Mouse (Mus musculus): ENCODE data around the gene Mcrip1. TPM values are rescaled to one million over a fixed set of nuclear protein-coding genes. Genes with fewer than 3 reads are reported as not detected.
A peak's percentile ranks its signal among the peaks of the same experiment; 100 is the strongest.

The Mcrip1 gene
- total and polyA plus RNA-seq, 2 experiments from 2014 or later: 103 to 261 TPM

GRCm38 (mm10) chr11:120550810-120551440 is 1.4 kb upstream of the Mcrip1 start, which contains the start of gene Ppp1r27:
Gene Ppp1r27 (minus strand): TSS chr11:120551132.
- 96% methylated on average over 28 of the region's 28 CpGs for WGBS
- TF ChIP-seq CTCF (IDR thresholded peaks at IDR 0.05; ENCODE audit: low read depth): no peak
- H3K4me1 ChIP-seq (ENCODE audit: insufficient read depth): peaks cover 13% of the 10 kb centered on the region
- H3K36me3 ChIP-seq (ENCODE audit: insufficient read depth): peaks cover 4% of the 10 kb centered on the region; the same call in 1 of the 2 replicates
- peak within 1 kb of the TSS; percentile 90 for H3K9ac ChIP-seq
- H3K4me3 ChIP-seq (ENCODE audit: low read depth, low read length): peak within 1 kb of the TSS; percentile 91
- H3K4me2 ChIP-seq (ENCODE audit: low read depth): peak within 1 kb of the TSS; percentile 84
- no peaks in the 10 kb centered on the region for H3K9me3 ChIP-seq (ENCODE audit: low read length)
- no peaks in the 10 kb centered on the region for H3K27me3 ChIP-seq (ENCODE audit: insufficient read depth, low read length)
- no peak for ATAC-seq
- H3K27ac ChIP-seq (ENCODE audit: low read depth, low read length): no peak within 1 kb of the TSS
- no peak for DNase-seq

- no peak for DNase-seq
- no peaks in the 10 kb centered on the region for H3K9me3 ChIP-seq (ENCODE audit: low read length)
- TF ChIP-seq CTCF (IDR thresholded peaks at IDR 0.05; ENCODE audit: low read depth): no peak
- peak overlapping the region; percentile 91 for H3K4me3 ChIP-seq (ENCODE audit: low read depth, low read length)
- peak overlapping the region; percentile 81 for H3K27ac ChIP-seq (ENCODE audit: low read depth, low read length)
- H3K36me3 ChIP-seq (ENCODE audit: insufficient read depth): peaks cover 6% of the 10 kb centered on the region; the same call in 1 of the 2 replicates
- peak overlapping the region; percentile 90 for H3K9ac ChIP-seq
- peak overlapping the region; percentile 84 for H3K4me2 ChIP-seq (ENCODE audit: low read depth)
- peaks cover 13% of the 10 kb centered on the region for H3K4me1 ChIP-seq (ENCODE audit: insufficient read depth)
- peak; percentile 18; the same call in 1 of the 2 replicates for ATAC-seq
- 74% methylated on average over 11 of the region's 11 CpGs for WGBS
- no peaks in the 10 kb centered on the region for H3K27me3 ChIP-seq (ENCODE audit: insufficient read depth, low read length)
These were observed 671 bp upstream of the Mcrip1 start for GRCm38 (mm10) chr11:120549986-120550809.

- TF ChIP-seq CTCF (IDR thresholded peaks at IDR 0.05; ENCODE audit: low read depth): no peak
- Histone ChIP-seq H3K36me3 (ENCODE audit: insufficient read depth) (peaks cover 17% of the 10 kb centered on the region), H3K9ac (peak overlapping the region; percentile 90), H3K9me3 (ENCODE audit: low read length) (no peaks in the 10 kb centered on the region), H3K4me1 (ENCODE audit: insufficient read depth) (peaks cover 13% of the 10 kb centered on the region), H3K27me3 (ENCODE audit: insufficient read depth, low read length) (no peaks in the 10 kb centered on the region), H3K4me3 (ENCODE audit: low read depth, low read length) (peak overlapping the region; percentile 91), H3K27ac (ENCODE audit: low read depth, low read length) (peak overlapping the region; percentile 81), H3K4me2 (ENCODE audit: low read depth) (peak overlapping the region; percentile 84)
- ATAC-seq (no peak), DNase-seq (no peak)
- 22% methylated on average over 7 of the region's 7 CpGs for WGBS
These were observed 750 bp downstream of the Mcrip1 start for GRCm38 (mm10) chr11:120548786-120549167.

GRCm38 (mm10) chr11:120548214-120548613 is 1.3 kb downstream of the Mcrip1 start:
- peak overlapping the region; percentile 90 for H3K9ac ChIP-seq
- WGBS: 88% methylated on average over 3 of the region's 3 CpGs
- DNase-seq: no peak

GRCm38 (mm10) chr11:120547469-120547868 is 2.1 kb downstream of the Mcrip1 start:
- H3K9me3 ChIP-seq (ENCODE audit: low read length): no peaks in the 10 kb centered on the region

More at GRCm38 (mm10) chr11:120548214-120548613, 1.3 kb downstream of the Mcrip1 start:
- no peak for ATAC-seq
- Histone ChIP-seq H3K36me3 (ENCODE audit: insufficient read depth) (peaks cover 22% of the 10 kb centered on the region), H3K9me3 (ENCODE audit: low read length) (no peaks in the 10 kb centered on the region), H3K27ac (ENCODE audit: low read depth, low read length) (no peak overlapping the region), H3K4me2 (ENCODE audit: low read depth) (peak overlapping the region; percentile 84), H3K4me3 (ENCODE audit: low read depth, low read length) (peak overlapping the region; percentile 91; the same call in 1 of the 2 replicates), H3K27me3 (ENCODE audit: insufficient read depth, low read length) (no peaks in the 10 kb centered on the region), H3K4me1 (ENCODE audit: insufficient read depth) (peaks cover 13% of the 10 kb centered on the region)
- no peak for TF ChIP-seq CTCF (IDR thresholded peaks at IDR 0.05; ENCODE audit: low read depth)

GRCm38 (mm10) chr11:120545964-120546363 is 3.6 kb downstream of the Mcrip1 start:
- H3K4me2 ChIP-seq (ENCODE audit: low read depth): no peak overlapping the region
- H3K9me3 ChIP-seq (ENCODE audit: low read length): no peaks in the 10 kb centered on the region
- peaks cover 36% of the 10 kb centered on the region for H3K36me3 ChIP-seq (ENCODE audit: insufficient read depth)
- 88% methylated on average over 3 of the region's 3 CpGs for WGBS
- no peaks in the 10 kb centered on the region for H3K27me3 ChIP-seq (ENCODE audit: insufficient read depth, low read length)
- H3K4me1 ChIP-seq (ENCODE audit: insufficient read depth): peaks cover 13% of the 10 kb centered on the region
- ATAC-seq (no peak), DNase-seq (no peak)
- TF ChIP-seq CTCF (IDR thresholded peaks at IDR 0.05; ENCODE audit: low read depth): no peak
- H3K9ac ChIP-seq: no peak overlapping the region
- no peak overlapping the region for H3K4me3 ChIP-seq (ENCODE audit: low read depth, low read length)
- no peak overlapping the region for H3K27ac ChIP-seq (ENCODE audit: low read depth, low read length)

More at GRCm38 (mm10) chr11:120547469-120547868, 2.1 kb downstream of the Mcrip1 start:
- 57% methylated on average over 2 of the region's 2 CpGs for WGBS
- Histone ChIP-seq H3K4me2 (ENCODE audit: low read depth) (no peak overlapping the region), H3K9ac (no peak overlapping the region), H3K4me3 (ENCODE audit: low read depth, low read length) (no peak overlapping the region), H3K27me3 (ENCODE audit: insufficient read depth, low read length) (no peaks in the 10 kb centered on the region), H3K27ac (ENCODE audit: low read depth, low read length) (no peak overlapping the region), H3K4me1 (ENCODE audit: insufficient read depth) (peaks cover 13% of the 10 kb centered on the region), H3K36me3 (ENCODE audit: insufficient read depth) (peaks cover 30% of the 10 kb centered on the region)
- ATAC-seq (no peak), DNase-seq (no peak)
- TF ChIP-seq CTCF (IDR thresholded peaks at IDR 0.05; ENCODE audit: low read depth): peak; percentile 27; the same call in 1 of the 2 replicates

GRCm38 (mm10) chr11:120542376-120542775 is 7.2 kb downstream of the Mcrip1 start:
- no peaks in the 10 kb centered on the region for H3K4me1 ChIP-seq (ENCODE audit: insufficient read depth)
- ATAC-seq (no peak), DNase-seq (no peak)
- WGBS: 93% methylated on average over 6 of the region's 6 CpGs
- H3K4me3 ChIP-seq (ENCODE audit: low read depth, low read length): no peak overlapping the region
- H3K27me3 ChIP-seq (ENCODE audit: insufficient read depth, low read length): no peaks in the 10 kb centered on the region
- H3K36me3 ChIP-seq (ENCODE audit: insufficient read depth): peaks cover 36% of the 10 kb centered on the region
- no peak for TF ChIP-seq CTCF (IDR thresholded peaks at IDR 0.05; ENCODE audit: low read depth)
- no peak overlapping the region for H3K9ac ChIP-seq
- no peak overlapping the region for H3K4me2 ChIP-seq (ENCODE audit: low read depth)
- H3K9me3 ChIP-seq (ENCODE audit: low read length): no peaks in the 10 kb centered on the region
- H3K27ac ChIP-seq (ENCODE audit: low read depth, low read length): no peak overlapping the region

Measured in forebrain, postnatal 0 days (tissue).